Mouse (Mus musculus) intestine, embryonic 16.5 days (tissue): ENCODE data around the gene Itpr1. TPM values are rescaled to one million over a fixed set of nuclear protein-coding genes. Genes with fewer than 3 reads are reported as not detected.

ENCODE experiments used
- ATAC-seq: fragments of 200-750 bp; cut with Nextera tagmentation; 2 replicates; pipeline ENCODE4 v1.8.0; 2017; ENCODE audit warnings: moderate TSS enrichment, moderate library complexity
- H3K27ac ChIP-seq: fragments of 300-500 bp; sonication (generic); 2 replicates; pipeline ENCODE4 v1.5.1; 2014; ENCODE audit warnings: mild to moderate bottlenecking, low read length
- H3K27me3 ChIP-seq: fragments of 300-500 bp; sonication (generic); replicated peaks from 2 replicates; pipeline ENCODE4 v1.6.1; 2014; ENCODE audit warnings: low read length, control low read depth, mixed read lengths; ENCODE audit not compliant: control insufficient read depth, insufficient read depth
- H3K36me3 ChIP-seq: fragments of 300-500 bp; sonication (generic); 2 replicates; pipeline ENCODE4 v1.6.1; 2014; ENCODE audit warnings: low read length, control low read depth; ENCODE audit not compliant: control insufficient read depth, insufficient read depth
- H3K4me1 ChIP-seq: fragments of 300-500 bp; sonication (generic); 2 replicates; pipeline ENCODE4 v1.6.1; 2014; ENCODE audit warnings: low read length, control low read depth, mixed read lengths; ENCODE audit not compliant: control insufficient read depth, insufficient read depth
- H3K4me2 ChIP-seq: fragments of 300-500 bp; sonication (generic); 2 replicates; pipeline ENCODE4 v1.6.1; 2014; ENCODE audit warnings: low read depth, low read length, control low read depth
- H3K4me3 ChIP-seq: fragments of 300-500 bp; sonication (generic); 2 replicates; pipeline ENCODE4 v1.5.1; 2014; ENCODE audit warnings: mild to moderate bottlenecking, low read length
- H3K9ac ChIP-seq: fragments of 300-500 bp; sonication (generic); 2 replicates; pipeline ENCODE4 v1.6.1; 2014; ENCODE audit warnings: low read depth, low read length
- H3K9me3 ChIP-seq: fragments of 300-500 bp; sonication (generic); 2 replicates; pipeline ENCODE4 v1.6.1; 2016; ENCODE audit warnings: low read length, control low read depth; ENCODE audit not compliant: control insufficient read depth
- WGBS: fragments of 180-500 bp; shearing (Covaris S2); extraction: QIAGEN DNeasy Blood & Tissue Kit; methylation state at CpG from one replicate; pipeline ENCODE4 v1.1.7; 2014; 5-methylcytosine and 5-hydroxymethylcytosine counted together
- polyA plus RNA-seq: library from polyadenylated mRNA; unstranded; fragments of >200 nt; fragmentation: Nextera tagmentation; extraction: Ambion mirVana; gene quantifications from 2 replicates; pipeline ENCODE4 v1.2.1, GENCODE M21; 2015

Gene Itpr1
- polyA plus RNA-seq, 1 experiment from 2014 or later: 5.9 TPM

- no peak overlapping the region for H3K4me3 ChIP-seq
- no peak overlapping the region; the same call in 1 of the 2 replicates for H3K27ac ChIP-seq
- H3K27me3 ChIP-seq: no peaks in the 10 kb centered on the region
- H3K4me2 ChIP-seq: no peak overlapping the region
- peaks cover 13% of the 10 kb centered on the region for H3K4me1 ChIP-seq
- peak; percentile 10; the same call in 1 of the 2 replicates for ATAC-seq
- no peak overlapping the region for H3K9ac ChIP-seq
- whole genome bisulfite sequencing: 42% methylated on average over 6 of the region's 6 CpGs
- H3K9me3 ChIP-seq: no peaks in the 10 kb centered on the region
- no peaks in the 10 kb centered on the region for H3K36me3 ChIP-seq
Observed at GRCm38 (mm10) chr6:108233070-108233469, 20.2 kb downstream of the Itpr1 start.

GRCm38 (mm10) chr6:108234536-108234935, 21.6 kb downstream of the Itpr1 start:
- ATAC-seq: no peak
- Histone ChIP-seq H3K27ac (peak overlapping the region; percentile 14; the same call in 1 of the 2 replicates), H3K9ac (no peak overlapping the region), H3K4me3 (no peak overlapping the region), H3K27me3 (no peaks in the 10 kb centered on the region), H3K4me1 (peaks cover 13% of the 10 kb centered on the region), H3K4me2 (no peak overlapping the region), H3K36me3 (no peaks in the 10 kb centered on the region), H3K9me3 (no peaks in the 10 kb centered on the region)
- WGBS: 69% methylated on average over 6 of the region's 6 CpGs

GRCm38 (mm10) chr6:108235680-108236123, 22.8 kb downstream of the Itpr1 start:
- Histone ChIP-seq H3K27ac (peak overlapping the region; percentile 76), H3K9ac (peak overlapping the region; percentile 17; the same call in 1 of the 2 replicates), H3K27me3 (no peaks in the 10 kb centered on the region), H3K4me3 (no peak overlapping the region), H3K4me1 (peaks cover 13% of the 10 kb centered on the region), H3K36me3 (no peaks in the 10 kb centered on the region), H3K9me3 (no peaks in the 10 kb centered on the region), H3K4me2 (0 out of 2 replicates have a peak overlapping the region, but pooled peaks have one; percentile 16)
- ATAC-seq: peak; percentile 72
- 38% methylated on average over 13 of the region's 13 CpGs for WGBS

- H3K9me3 ChIP-seq: no peaks in the 10 kb centered on the region
- WGBS: 61% methylated on average over 9 of the region's 9 CpGs
- no peak overlapping the region for H3K4me2 ChIP-seq
- 0 out of 2 replicates have a peak, but pooled peaks have one; percentile 25 for ATAC-seq
- no peak overlapping the region for H3K9ac ChIP-seq
- peaks cover 13% of the 10 kb centered on the region for H3K4me1 ChIP-seq
- H3K4me3 ChIP-seq: no peak overlapping the region
- H3K36me3 ChIP-seq: no peaks in the 10 kb centered on the region
- peak overlapping the region; percentile 76 for H3K27ac ChIP-seq
- H3K27me3 ChIP-seq: no peaks in the 10 kb centered on the region
Observed at GRCm38 (mm10) chr6:108236411-108236921, 23.6 kb downstream of the Itpr1 start.

- Histone ChIP-seq H3K9me3 (no peaks in the 10 kb centered on the region), H3K27ac (no peak overlapping the region), H3K4me1 (peaks cover 13% of the 10 kb centered on the region), H3K36me3 (no peaks in the 10 kb centered on the region), H3K9ac (no peak overlapping the region), H3K4me2 (no peak overlapping the region), H3K27me3 (no peaks in the 10 kb centered on the region), H3K4me3 (no peak overlapping the region)
- WGBS: 79% methylated on average over 8 of the region's 8 CpGs
- no peak for ATAC-seq
Observed at GRCm38 (mm10) chr6:108236996-108237395, 24.1 kb downstream of the Itpr1 start.

GRCm38 (mm10) chr6:108237585-108237984, 24.7 kb downstream of the Itpr1 start:
- Histone ChIP-seq H3K4me2 (no peak overlapping the region), H3K9me3 (no peaks in the 10 kb centered on the region), H3K27me3 (no peaks in the 10 kb centered on the region), H3K4me3 (no peak overlapping the region), H3K36me3 (no peaks in the 10 kb centered on the region), H3K4me1 (peaks cover 13% of the 10 kb centered on the region), H3K27ac (no peak overlapping the region), H3K9ac (no peak overlapping the region)
- no peak for ATAC-seq
- WGBS: 73% methylated on average over 8 of the region's 8 CpGs

- no peaks in the 10 kb centered on the region for H3K9me3 ChIP-seq
- ATAC-seq: no peak
- H3K27ac ChIP-seq: no peak overlapping the region
- no peaks in the 10 kb centered on the region for H3K36me3 ChIP-seq
- 72% methylated on average over 4 of the region's 4 CpGs for WGBS
- H3K27me3 ChIP-seq: no peaks in the 10 kb centered on the region
- H3K4me2 ChIP-seq: no peak overlapping the region
- no peak overlapping the region for H3K4me3 ChIP-seq
- H3K4me1 ChIP-seq: peaks cover 12% of the 10 kb centered on the region
- no peak overlapping the region for H3K9ac ChIP-seq
Observed at GRCm38 (mm10) chr6:108238011-108238410, 25.1 kb downstream of the Itpr1 start.

- Histone ChIP-seq H3K4me1 (peaks cover 7% of the 10 kb centered on the region), H3K27me3 (no peaks in the 10 kb centered on the region), H3K4me2 (no peak overlapping the region), H3K36me3 (no peaks in the 10 kb centered on the region), H3K27ac (no peak overlapping the region), H3K9me3 (no peaks in the 10 kb centered on the region), H3K4me3 (no peak overlapping the region), H3K9ac (no peak overlapping the region)
- 40% methylated on average over 4 of the region's 4 CpGs for WGBS
- no peak for ATAC-seq
Observed at GRCm38 (mm10) chr6:108239056-108239455, 26.2 kb downstream of the Itpr1 start.

- Histone ChIP-seq H3K9me3 (no peaks in the 10 kb centered on the region), H3K27ac (no peak overlapping the region), H3K4me2 (no peak overlapping the region), H3K9ac (no peak overlapping the region), H3K36me3 (no peaks in the 10 kb centered on the region), H3K4me3 (no peak overlapping the region), H3K27me3 (no peaks in the 10 kb centered on the region), H3K4me1 (peaks cover 7% of the 10 kb centered on the region)
- WGBS: 91% methylated on average over 1 of the region's 1 CpGs
- ATAC-seq: no peak
Observed at GRCm38 (mm10) chr6:108240004-108240403, 27.1 kb downstream of the Itpr1 start.

GRCm38 (mm10) chr6:108240754-108241153, 27.9 kb downstream of the Itpr1 start:
- Histone ChIP-seq H3K27me3 (no peaks in the 10 kb centered on the region), H3K4me1 (peaks cover 5% of the 10 kb centered on the region), H3K36me3 (no peaks in the 10 kb centered on the region), H3K4me3 (no peak overlapping the region), H3K27ac (no peak overlapping the region), H3K9me3 (no peaks in the 10 kb centered on the region), H3K9ac (no peak overlapping the region), H3K4me2 (no peak overlapping the region)
- WGBS: 60% methylated on average over 5 of the region's 5 CpGs
- no peak for ATAC-seq
